ENCODE assay signal across 26 mouse cellular contexts in the genomic region with DNA sequence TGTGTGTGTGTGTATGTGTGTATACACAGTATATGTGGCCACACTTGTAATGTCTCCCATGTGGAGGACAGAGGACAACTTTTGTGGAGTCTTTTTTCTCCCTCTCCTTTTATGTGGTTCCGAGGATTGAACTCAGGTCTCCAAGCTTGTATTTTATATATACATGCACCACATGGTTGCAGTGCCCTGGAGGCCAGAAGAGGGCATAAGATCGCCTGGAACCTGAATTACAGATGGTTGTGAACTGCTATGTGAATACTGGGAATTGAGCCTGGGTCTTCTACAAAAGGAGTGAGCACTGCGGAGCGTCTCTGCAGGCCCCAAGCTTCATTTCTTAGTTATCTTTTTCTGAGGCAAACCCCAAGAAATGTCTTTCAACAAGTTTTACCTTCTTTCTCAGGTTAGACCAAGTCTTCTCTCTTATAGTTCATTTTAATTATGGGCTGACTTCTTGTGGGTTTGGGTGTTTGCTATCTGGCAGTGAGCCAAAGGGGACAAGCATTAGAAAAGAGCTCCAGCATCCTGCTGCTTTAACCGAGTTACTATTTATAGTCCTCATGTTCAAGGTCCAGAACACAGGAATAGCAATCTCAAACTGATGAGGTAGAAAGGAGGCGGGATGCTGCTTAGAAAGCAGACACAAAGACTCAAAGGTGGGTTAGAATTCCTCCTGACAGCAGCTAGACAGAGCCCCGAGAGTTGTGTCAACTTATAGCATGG. TPM values are rescaled to one million over a fixed set of nuclear protein-coding genes. Genes with fewer than 3 reads are reported as not detected.
A peak's percentile ranks its signal among the peaks of the same experiment; 100 is the strongest.
DNase-seq lines count a peak whose midpoint lies in the region; ATAC-seq and TF ChIP-seq lines count a peak whose summit lies in the region.
"Had no signal": no experiment of that assay in that cellular context is flagged by ENCODE, and none has a peak within 500 bp of the region (broad histone marks: within the 10 kb centered on the region; RNA-seq: fewer than 3 reads in every experiment).

No protein-coding gene starts in this region.

- no peak overlapping the region for H3K4me2 ChIP-seq in hindbrain, postnatal 0 days (ENCODE audit: low read depth, low read length)
- no peak overlapping the region for H3K4me2 ChIP-seq in hindbrain, embryonic 13.5 days
- H3K4me2 ChIP-seq in stomach, postnatal 0 days (replicated peaks; ENCODE audit: low read depth): no peak overlapping the region
- H3K4me2 ChIP-seq: embryonic facial prominence, embryonic 12.5 days; forebrain, embryonic 12.5 days; heart, embryonic 12.5 days; liver, embryonic 15.5 days; midbrain, embryonic 13.5 days had no signal

- no peak overlapping the region for H3K9ac ChIP-seq in hindbrain, postnatal 0 days (replicated peaks; ENCODE audit: low read length)
- H3K9ac ChIP-seq in hindbrain, embryonic 13.5 days: no peak overlapping the region
- H3K9ac ChIP-seq in stomach, postnatal 0 days (ENCODE audit: low read length): no peak overlapping the region
- H3K9ac ChIP-seq: embryonic facial prominence, embryonic 12.5 days; forebrain, embryonic 12.5 days; heart, embryonic 12.5 days; liver, embryonic 15.5 days; midbrain, embryonic 13.5 days had no signal

- no peaks in the 10 kb centered on the region for H3K27me3 ChIP-seq in hindbrain, postnatal 0 days (ENCODE audit: insufficient read depth, low read length)
- no peaks in the 10 kb centered on the region for H3K27me3 ChIP-seq in hindbrain, embryonic 13.5 days
- no peaks in the 10 kb centered on the region for H3K27me3 ChIP-seq in midbrain, embryonic 10.5 days (ENCODE audit: low read depth, poor library complexity, severe bottlenecking)
- H3K27me3 ChIP-seq in stomach, postnatal 0 days (ENCODE audit: control insufficient read depth, insufficient read depth, low read length): no peaks in the 10 kb centered on the region
- H3K27me3 ChIP-seq: embryonic facial prominence, embryonic 12.5 days; forebrain, embryonic 12.5 days; heart, embryonic 12.5 days; liver, embryonic 15.5 days; midbrain, embryonic 13.5 days had no signal

- TF ChIP-seq EP300 in stomach, postnatal 0 days (optimal IDR thresholded peaks at IDR 0.05): no peak

- no peak for ATAC-seq in hindbrain, postnatal 0 days
- no peak for ATAC-seq in hindbrain, embryonic 13.5 days (ENCODE audit: low FRiP score)
- ATAC-seq in stomach, postnatal 0 days (ENCODE audit: low FRiP score, low TSS enrichment): no peak
- ATAC-seq: midbrain, embryonic 13.5 days had no signal

- no peaks in the 10 kb centered on the region for H3K4me1 ChIP-seq in hindbrain, postnatal 0 days (ENCODE audit: insufficient read depth, low read length)
- no peaks in the 10 kb centered on the region for H3K4me1 ChIP-seq in hindbrain, embryonic 13.5 days (replicated peaks)
- no peaks in the 10 kb centered on the region for H3K4me1 ChIP-seq in midbrain, embryonic 10.5 days
- no peaks in the 10 kb centered on the region for H3K4me1 ChIP-seq in stomach, postnatal 0 days (replicated peaks; ENCODE audit: control insufficient read depth, insufficient read depth)
- H3K4me1 ChIP-seq: embryonic facial prominence, embryonic 12.5 days; forebrain, embryonic 12.5 days; hindbrain, embryonic 10.5 days; limb, embryonic 10.5 days; liver, embryonic 15.5 days; midbrain, embryonic 13.5 days had no signal

- no peak overlapping the region for H3K27ac ChIP-seq in hindbrain, postnatal 0 days
- no peak overlapping the region for H3K27ac ChIP-seq in hindbrain, embryonic 13.5 days
- H3K27ac ChIP-seq in midbrain, embryonic 10.5 days (replicated peaks): no peak overlapping the region
- no peak overlapping the region for H3K27ac ChIP-seq in stomach, postnatal 0 days (replicated peaks)
- H3K27ac ChIP-seq: embryonic facial prominence, embryonic 12.5 days; forebrain, embryonic 12.5 days; gastrocnemius, adult 2 months; hindbrain, embryonic 10.5 days; limb, embryonic 10.5 days; liver, embryonic 15.5 days; midbrain, embryonic 13.5 days had no signal

- H3K36me3 ChIP-seq in hindbrain, postnatal 0 days (ENCODE audit: insufficient read depth, low read length): no peaks in the 10 kb centered on the region
- no peaks in the 10 kb centered on the region for H3K36me3 ChIP-seq in hindbrain, embryonic 13.5 days
- H3K36me3 ChIP-seq in midbrain, embryonic 10.5 days: no peaks in the 10 kb centered on the region
- no peaks in the 10 kb centered on the region for H3K36me3 ChIP-seq in stomach, postnatal 0 days (ENCODE audit: control insufficient read depth, insufficient read depth, low read length)
- H3K36me3 ChIP-seq: embryonic facial prominence, embryonic 12.5 days; forebrain, embryonic 12.5 days; heart, embryonic 12.5 days; hindbrain, embryonic 10.5 days; limb, embryonic 10.5 days; liver, embryonic 15.5 days had no signal

- H3K9me3 ChIP-seq in hindbrain, postnatal 0 days (ENCODE audit: low read length): no peaks in the 10 kb centered on the region
- no peaks in the 10 kb centered on the region for H3K9me3 ChIP-seq in hindbrain, embryonic 13.5 days
- no peaks in the 10 kb centered on the region for H3K9me3 ChIP-seq in midbrain, embryonic 10.5 days (replicated peaks)
- H3K9me3 ChIP-seq in stomach, postnatal 0 days (ENCODE audit: control insufficient read depth, low read length): no peaks in the 10 kb centered on the region
- H3K9me3 ChIP-seq: embryonic facial prominence, embryonic 12.5 days; forebrain, embryonic 12.5 days; heart, embryonic 12.5 days; hindbrain, embryonic 10.5 days; limb, embryonic 10.5 days; liver, embryonic 15.5 days; midbrain, embryonic 13.5 days had no signal

- TF ChIP-seq CTCF in hindbrain, postnatal 0 days (IDR thresholded peaks at IDR 0.05; ENCODE audit: low read depth): no peak
- TF ChIP-seq CTCF in stomach, postnatal 0 days (IDR thresholded peaks at IDR 0.05; ENCODE audit: low read depth): no peak

- DNase-seq in hindbrain, postnatal 0 days (ENCODE audit: low spot score): peak; percentile 20
- DNase-seq in kidney, postnatal 10 days: peak; percentile 20
- DNase-seq in kidney, adult 18-20 months: no peak
- peak; percentile 35 for DNase-seq in 416B (ENCODE audit: low read depth)
- peak; percentile 30 for DNase-seq in MEL-GATA-1-ER (ENCODE audit: extremely low read depth, low read depth)
- DNase-seq in midbrain, embryonic 10.5 days (ENCODE audit: low spot score): no peak
- no peak for DNase-seq in stomach, postnatal 0 days (ENCODE audit: low spot score)
- DNase-seq: adrenal gland, postnatal 25 days; cerebellum, adult 9-11 months; gastrocnemius, adult 2 months; heart, postnatal 10 days; liver; lung, postnatal 14 days had no signal

- H3K4me3 ChIP-seq in hindbrain, postnatal 0 days (ENCODE audit: low read length): no peak overlapping the region
- no peak overlapping the region for H3K4me3 ChIP-seq in hindbrain, embryonic 13.5 days
- no peak overlapping the region for H3K4me3 ChIP-seq in midbrain, embryonic 10.5 days
- no peak overlapping the region for H3K4me3 ChIP-seq in stomach, postnatal 0 days (ENCODE audit: low read depth, low read length)
- H3K4me3 ChIP-seq: embryonic facial prominence, embryonic 12.5 days; erythroblast, embryonic 14.5 days; forebrain, embryonic 12.5 days; gastrocnemius, adult 2 months; heart, embryonic 12.5 days; hindbrain, embryonic 10.5 days; limb, embryonic 10.5 days; liver, embryonic 15.5 days; midbrain, embryonic 13.5 days had no signal

- WGBS in hindbrain, postnatal 0 days: 71% methylated on average over 7 of the region's 7 CpGs
- 81% methylated on average over 7 of the region's 7 CpGs for WGBS in hindbrain, embryonic 13.5 days
- WGBS in midbrain, embryonic 10.5 days: 83% methylated on average over 7 of the region's 7 CpGs
- 63% methylated on average over 7 of the region's 7 CpGs for WGBS in stomach, postnatal 0 days

RNA-seq across cellular contexts. Expression of a gene that starts 33.7 kb away (rescaled TPM):
- 10.0 and 13.4 TPM in 2 replicates for total RNA-seq in hindbrain, postnatal 0 days (2014; rRNA removed)
- polyA plus RNA-seq in hindbrain, postnatal 0 days (2015; fragmentation: Nextera tagmentation; extraction: Ambion mirVana): 23.1 and 24.3 TPM in 2 replicates
- 18.4 and 20.2 TPM in 2 replicates for polyA plus RNA-seq in hindbrain, embryonic 13.5 days (2015; fragmentation: Nextera tagmentation; extraction: Ambion mirVana)
- polyA plus RNA-seq in midbrain, embryonic 10.5 days (2016; fragmentation: Nextera tagmentation; extraction: Ambion mirVana): 9.0 and 9.1 TPM in 2 replicates
- polyA plus RNA-seq in stomach, postnatal 0 days (2015; fragmentation: Nextera tagmentation; extraction: Ambion mirVana): 1.4 and 2.2 TPM in 2 replicates
- total RNA-seq: gastrocnemius, adult 2 months; granulocyte monocyte progenitor cell, adult 5-6 weeks; megakaryocyte, adult 5-6 weeks had no signal
- polyA plus RNA-seq: erythroblast, embryonic 14.5 days had no signal

RNA-seq across cellular contexts. Expression of a gene that starts 40.6 kb away (rescaled TPM):
- 12.1 and 14.1 TPM in 2 replicates for total RNA-seq in hindbrain, postnatal 0 days (2014; rRNA removed)
- 28.5 and 29.4 TPM in 2 replicates for polyA plus RNA-seq in hindbrain, postnatal 0 days (2015; fragmentation: Nextera tagmentation; extraction: Ambion mirVana)
- 21.5 and 21.8 TPM in 2 replicates for polyA plus RNA-seq in hindbrain, embryonic 13.5 days (2015; fragmentation: Nextera tagmentation; extraction: Ambion mirVana)
- 24.0 and 27.5 TPM in 2 replicates for polyA plus RNA-seq in midbrain, embryonic 10.5 days (2016; fragmentation: Nextera tagmentation; extraction: Ambion mirVana)
- 30.7 and 31.6 TPM in 2 replicates for polyA plus RNA-seq in stomach, postnatal 0 days (2015; fragmentation: Nextera tagmentation; extraction: Ambion mirVana)

RNA-seq across cellular contexts. Expression of a gene that starts 41.0 kb away (rescaled TPM):
- 0.11 TPM in 1 of 2 replicates, not detected in the other for total RNA-seq in hindbrain, postnatal 0 days (2014; rRNA removed)
- 0.51 and 1.3 TPM in 2 replicates for polyA plus RNA-seq in hindbrain, postnatal 0 days (2015; fragmentation: Nextera tagmentation; extraction: Ambion mirVana)
- 0.40 and 0.44 TPM in 2 replicates for polyA plus RNA-seq in hindbrain, embryonic 13.5 days (2015; fragmentation: Nextera tagmentation; extraction: Ambion mirVana)
- 0.35 TPM in 1 of 2 replicates, not detected in the other for polyA plus RNA-seq in midbrain, embryonic 10.5 days (2016; fragmentation: Nextera tagmentation; extraction: Ambion mirVana)
- 0.15 and 0.35 TPM in 2 replicates for polyA plus RNA-seq in stomach, postnatal 0 days (2015; fragmentation: Nextera tagmentation; extraction: Ambion mirVana)
- total RNA-seq: gastrocnemius, adult 2 months; granulocyte monocyte progenitor cell, adult 5-6 weeks; heart, postnatal 10 days; megakaryocyte, adult 5-6 weeks; monocyte, adult 5-6 weeks; neutrophil, adult 5-6 weeks had no signal
- polyA plus RNA-seq: erythroblast, embryonic 14.5 days; forebrain, embryonic 12.5 days; heart, embryonic 12.5 days; limb, embryonic 10.5 days had no signal

Comparison
In these comparisons a context has a peak if more than half of its experiments do, and no peak if none do; other contexts are left out.
1. DNase-seq: peak in hindbrain, postnatal 0 days (single experiment), kidney, postnatal 10 days (single experiment), 416B (single experiment) and MEL-GATA-1-ER (single experiment); none in kidney, adult 18-20 months (single experiment), midbrain, embryonic 10.5 days (single experiment) and stomach, postnatal 0 days (single experiment).